Mouse (Mus musculus) thymus, postnatal 14 days (tissue): ENCODE measurements around the gene Neil3.
"Not testable (repeated sequence)": the region's sequence is repeated elsewhere in the genome, so short reads cannot be mapped to it uniquely, and the experiment has no call there.

Source experiments
- DNase-seq: peaks from one replicate; pipeline ENCODE4 v3.0.0; 2021

The Neil3 gene

GRCm38 (mm10) chr8:53638495-53639171 lies at the start of gene Neil3:
Neil3 (minus strand) TSS chr8:53639065.
- DNase-seq: peak; percentile 88

DNA sequence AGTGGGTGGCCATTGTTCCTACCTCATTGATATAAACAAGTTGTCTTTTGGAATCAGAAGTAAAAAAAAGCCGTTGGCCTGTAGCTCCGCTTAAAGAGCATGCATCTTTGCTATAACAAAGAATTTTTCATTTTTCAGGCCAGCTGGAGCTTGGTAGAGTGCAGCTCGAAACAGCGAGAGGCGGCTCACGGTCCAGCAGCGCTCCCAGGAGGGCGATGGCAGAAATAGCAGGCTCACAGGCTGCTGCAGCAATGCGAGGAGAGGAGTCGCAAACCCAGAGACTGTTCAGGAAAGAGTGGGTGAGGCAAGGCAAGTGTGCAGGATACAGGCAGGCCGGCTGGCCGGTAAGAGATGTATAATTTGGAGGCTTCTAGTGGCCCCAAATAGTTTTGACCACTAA lies 42.0 kb upstream of the Neil3 start:
- DNase-seq: no peak

DNA sequence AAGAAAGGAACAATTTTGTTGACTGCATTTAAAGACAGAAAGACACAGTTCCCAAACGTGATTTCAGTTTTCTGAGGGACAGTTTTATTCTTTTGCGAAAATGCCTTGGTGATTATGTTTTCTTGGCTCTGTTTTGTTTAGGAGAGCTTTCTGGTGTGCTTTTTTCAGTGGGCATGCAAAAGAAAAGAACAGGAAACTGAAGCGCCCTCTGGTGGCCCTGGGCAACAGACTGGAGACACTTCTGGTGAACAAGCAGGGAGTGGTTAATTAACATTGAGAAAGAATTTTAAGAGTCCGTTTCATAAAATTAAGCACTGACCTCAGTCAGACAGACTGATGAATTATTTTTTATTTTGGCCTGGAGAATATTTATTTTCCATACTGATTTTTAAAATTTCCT lies 25.1 kb upstream of the Neil3 start:
- peak; percentile 63 for DNase-seq

DNA sequence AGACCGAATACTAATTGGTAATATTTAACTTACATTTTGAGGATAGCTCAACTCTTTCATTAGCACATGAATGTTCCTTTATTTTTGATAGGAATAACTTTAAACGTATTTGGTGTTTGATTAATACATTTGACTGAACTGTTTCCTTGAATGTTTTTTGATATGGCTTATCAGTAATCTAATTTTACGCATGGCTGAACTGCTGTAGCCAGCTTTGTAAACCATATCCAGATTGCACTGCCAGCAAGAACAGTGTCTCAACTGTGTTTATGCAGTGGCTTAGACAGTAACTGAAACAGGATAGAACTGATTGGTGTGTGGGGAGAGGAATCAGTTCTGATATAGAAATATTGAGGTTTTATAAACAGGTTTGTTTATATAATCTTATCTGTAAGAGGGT lies 22.6 kb upstream of the Neil3 start:
- no peak for DNase-seq

DNA sequence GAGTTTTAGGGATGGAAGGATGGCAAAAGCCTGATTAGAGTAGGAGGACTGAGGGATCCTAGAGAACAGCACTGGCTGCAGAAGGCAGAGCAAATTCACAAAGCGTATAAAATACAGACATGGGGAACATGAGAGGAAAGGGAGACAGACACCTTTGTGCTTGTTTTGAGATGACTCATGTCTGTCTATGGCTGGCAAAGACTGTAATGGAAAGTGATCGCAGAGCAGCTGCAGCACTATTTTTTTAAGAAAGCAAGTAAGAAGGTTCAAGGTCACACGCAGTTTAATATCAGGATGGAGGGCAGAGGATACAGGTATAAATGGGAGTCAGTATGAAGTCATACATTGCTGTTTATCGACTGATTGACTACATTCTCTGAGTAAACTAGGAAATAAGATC lies 8.2 kb downstream of the Neil3 start:
- no peak for DNase-seq

DNA sequence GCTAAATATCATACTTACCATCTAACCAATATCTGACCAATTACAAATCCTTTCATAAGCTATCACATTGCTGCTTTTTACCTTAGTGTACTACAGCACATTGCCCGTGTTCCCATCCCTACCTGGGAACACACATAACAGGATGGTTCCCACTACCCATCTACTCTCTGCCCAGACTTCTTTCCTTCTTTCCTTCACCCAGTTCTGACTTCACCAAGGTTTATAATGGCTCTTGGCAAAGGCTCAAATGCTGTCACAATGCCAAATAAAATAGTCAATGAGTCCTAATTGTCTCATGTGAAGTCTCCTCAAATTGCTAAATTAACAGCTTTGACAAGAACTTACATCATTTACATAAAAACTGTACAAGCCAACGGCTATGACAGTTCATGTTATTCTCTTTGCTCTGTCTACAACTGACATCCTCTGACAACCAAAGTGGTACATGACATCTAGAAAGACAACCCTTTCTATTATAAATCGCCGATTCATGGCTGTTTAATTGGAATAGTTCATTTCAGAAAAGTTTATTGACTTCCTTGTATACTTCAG lies 9.9 kb downstream of the Neil3 start:
- DNase-seq: no peak

GRCm38 (mm10) chr8:53623425-53623824 lies 15.4 kb downstream of the Neil3 start:
- DNase-seq: no peak

- DNase-seq: no peak
These were observed 19.7 kb downstream of the Neil3 start for GRCm38 (mm10) chr8:53619196-53619595.

GRCm38 (mm10) chr8:53614288-53614646 lies 24.6 kb downstream of the Neil3 start:
- DNase-seq: no peak

DNA sequence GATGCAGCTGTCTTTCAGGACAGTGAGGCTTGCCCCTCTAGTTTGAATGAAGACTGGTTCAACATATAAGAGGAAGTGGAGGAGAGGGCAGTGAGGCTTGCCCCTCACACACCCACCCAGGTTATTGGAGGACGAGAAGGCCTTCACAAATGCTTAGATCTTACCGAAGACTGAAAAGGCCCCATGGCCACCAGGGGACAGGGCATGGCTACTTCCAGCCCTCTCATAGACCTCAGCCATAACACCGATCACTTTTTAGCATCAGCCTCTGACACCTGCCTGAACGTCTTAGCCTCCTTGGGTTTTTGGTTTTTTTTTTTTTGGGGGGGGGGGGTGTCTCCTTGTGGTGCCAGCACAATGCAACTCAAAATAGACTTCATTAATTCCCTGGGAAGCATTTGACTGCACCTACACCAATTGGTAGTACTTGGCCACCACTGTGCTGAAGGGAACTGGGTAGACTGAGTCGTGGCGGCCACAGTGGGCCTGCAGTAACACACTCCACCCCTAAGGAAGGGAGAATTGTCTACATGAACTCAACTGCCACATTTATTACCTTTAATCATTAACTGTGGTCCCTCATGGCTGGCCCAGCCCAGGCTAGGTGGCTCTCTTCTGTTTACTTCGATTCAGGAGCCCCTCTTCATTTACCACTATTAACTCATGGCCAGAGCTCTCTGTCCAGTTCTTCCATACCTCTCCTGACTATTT lies 25.1 kb downstream of the Neil3 start:
- DNase-seq: no peak

DNA sequence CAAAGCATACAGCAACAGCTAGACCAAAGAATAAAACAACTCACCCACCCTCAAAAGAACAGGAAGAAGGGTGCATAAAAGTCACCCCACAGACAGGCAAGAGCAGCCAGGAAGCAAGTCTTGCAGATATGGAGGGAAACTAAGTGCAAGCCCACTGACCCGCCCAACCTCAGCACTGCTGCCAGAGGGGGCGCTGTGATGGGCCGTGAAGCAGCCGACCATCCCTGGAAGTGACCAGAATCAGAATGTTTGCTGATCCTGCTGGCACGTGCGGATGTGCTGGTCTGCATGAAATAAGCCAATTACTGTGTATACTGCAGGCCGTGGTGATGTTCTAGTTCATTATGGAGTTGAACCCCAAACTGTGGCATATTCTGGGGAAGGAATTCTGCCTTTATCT lies 26.6 kb downstream of the Neil3 start:
- DNase-seq: peak; percentile 26

DNA sequence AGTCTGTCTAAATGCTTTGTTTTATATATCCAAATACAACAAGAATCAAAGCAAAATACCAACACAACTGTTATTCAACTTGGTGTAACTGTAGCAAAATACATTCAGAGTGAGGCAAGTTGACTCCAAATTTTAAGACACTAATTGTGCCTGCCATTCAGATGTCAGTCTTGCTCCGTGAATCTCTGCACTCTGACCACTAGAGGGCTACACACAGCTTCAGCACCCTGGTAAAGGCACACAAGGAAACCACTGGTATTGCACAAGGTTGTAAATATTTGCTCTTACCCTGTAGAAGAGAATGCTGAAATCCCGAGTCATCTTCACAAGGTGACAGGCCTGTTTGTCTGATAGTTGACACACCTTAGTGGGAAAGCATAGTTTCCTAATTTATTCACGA lies 31.8 kb downstream of the Neil3 start:
- DNase-seq: peak; percentile 26

DNA sequence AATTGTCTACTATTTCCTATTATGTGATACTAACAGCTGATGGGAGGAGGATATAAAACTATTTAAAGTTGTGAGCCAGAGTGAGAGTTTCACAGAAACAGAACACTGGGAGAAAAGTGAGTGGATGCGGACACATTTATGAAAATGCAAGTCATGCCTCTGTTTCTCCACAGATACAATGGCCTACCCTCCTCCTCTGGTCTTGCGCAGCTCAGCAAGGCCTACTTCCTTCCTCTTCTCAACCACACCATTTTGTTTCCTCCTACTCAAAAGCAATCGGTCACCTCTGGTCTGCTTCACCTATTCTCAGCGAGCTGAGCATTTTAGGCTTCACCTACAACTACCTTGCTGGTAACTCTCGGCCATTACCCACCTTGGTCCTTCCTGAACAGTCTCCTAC lies 34.0 kb downstream of the Neil3 start:
- DNase-seq: no peak

- no peak for DNase-seq
These were observed 35.2 kb downstream of the Neil3 start for GRCm38 (mm10) chr8:53603672-53604071.

- DNase-seq: no peak
These were observed 38.0 kb downstream of the Neil3 start for GRCm38 (mm10) chr8:53600826-53601225.

GRCm38 (mm10) chr8:53600025-53600811 lies 38.6 kb downstream of the Neil3 start:
- no peak for DNase-seq

- DNase-seq: no peak
These were observed 40.8 kb downstream of the Neil3 start for GRCm38 (mm10) chr8:53598101-53598500.

GRCm38 (mm10) chr8:53591777-53592176 lies 47.1 kb downstream of the Neil3 start:
- DNase-seq: no peak

GRCm38 (mm10) chr8:53573600-53573999 lies 65.3 kb downstream of the Neil3 start:
- no peak for DNase-seq

- no peak for DNase-seq
These were observed 72.6 kb downstream of the Neil3 start for GRCm38 (mm10) chr8:53566223-53566622.

GRCm38 (mm10) chr8:53562441-53563040 lies 76.3 kb downstream of the Neil3 start:
- no peak for DNase-seq

DNA sequence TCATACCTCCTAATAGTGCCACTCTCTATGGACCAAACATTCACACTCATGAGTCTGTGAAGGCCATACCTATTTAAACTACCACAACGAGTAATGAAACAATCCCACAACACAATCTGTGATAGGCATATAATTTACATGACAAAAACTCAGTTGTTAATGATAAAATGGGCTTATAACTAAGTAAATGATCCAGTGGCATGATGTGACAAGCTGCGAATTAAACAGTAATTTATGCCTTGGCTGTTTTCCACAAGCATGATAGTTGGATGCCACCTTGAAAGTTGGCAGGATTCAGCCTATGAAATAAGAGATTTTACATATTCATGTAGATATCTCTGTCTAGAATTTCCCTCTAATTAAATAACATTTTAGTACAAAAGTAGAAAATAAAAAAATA lies 99.3 kb downstream of the Neil3 start:
- DNase-seq: no peak

GRCm38 (mm10) chr8:53538049-53538448 lies 100.8 kb downstream of the Neil3 start:
- DNase-seq: not testable (repeated sequence)
